Mouse (Mus musculus) kidney, postnatal 0 days (tissue): Measurements from ENCODE around the gene Gm3854. TPM values are rescaled to one million over a fixed set of nuclear protein-coding genes. Genes with fewer than 3 reads are reported as not detected.

ENCODE experiments used
- ATAC-seq: fragments of 200-750 bp; cut with Nextera tagmentation; replicated peaks from 2 replicates; pipeline ENCODE4 v1.8.0; 2017; ENCODE audit warnings: low read depth, moderate number of reproducible peaks, moderate TSS enrichment, moderate library complexity; ENCODE audit not compliant: low FRiP score
- DNase-seq: peaks from one replicate; pipeline ENCODE4 v3.0.0-alpha.2; 2016; ENCODE audit warnings: low spot score
- H3K27ac ChIP-seq: fragments of 300-500 bp; sonication (generic); 2 replicates; pipeline ENCODE4 v1.5.1; 2014; ENCODE audit warnings: mild to moderate bottlenecking
- H3K27me3 ChIP-seq: fragments of 300-500 bp; sonication (generic); 2 replicates; pipeline ENCODE4 v1.6.1; 2014; ENCODE audit warnings: low read length, mixed read lengths; ENCODE audit not compliant: insufficient read depth
- H3K36me3 ChIP-seq: fragments of 300-500 bp; sonication (generic); 2 replicates; pipeline ENCODE4 v1.6.1; 2014; ENCODE audit warnings: low read length, mixed read lengths; ENCODE audit not compliant: insufficient read depth
- H3K4me1 ChIP-seq: fragments of 300-500 bp; sonication (generic); replicated peaks from 2 replicates; pipeline ENCODE4 v1.6.1; 2014; ENCODE audit warnings: antibody characterized with exemption, low read length, mixed read lengths; ENCODE audit not compliant: insufficient read depth
- H3K4me2 ChIP-seq: fragments of 300-500 bp; sonication (generic); 2 replicates; pipeline ENCODE4 v1.6.1; 2014; ENCODE audit warnings: mild to moderate bottlenecking, low read length, moderate library complexity, mixed read lengths
- H3K4me3 ChIP-seq: fragments of 300-500 bp; sonication (generic); replicated peaks from 2 replicates; pipeline ENCODE4 v1.5.1; 2014; ENCODE audit warnings: low read depth, low read length
- H3K9ac ChIP-seq: fragments of 300-500 bp; sonication (generic); 2 replicates; pipeline ENCODE4 v1.6.1; 2014; ENCODE audit warnings: low read depth, low read length
- H3K9me3 ChIP-seq: fragments of 300-500 bp; sonication (generic); replicated peaks from 2 replicates; pipeline ENCODE4 v1.6.1; 2016; ENCODE audit warnings: low read length, inconsistent platforms, mixed read lengths
- CTCF ChIP-seq: IDR thresholded peaks from 2 replicates; pipeline ENCODE4 v1.5.1; 2016; ENCODE audit warnings: antibody characterized with exemption, low read depth, mild to moderate bottlenecking, moderate library complexity
- WGBS: fragments of 180-500 bp; shearing (Covaris S2); extraction: QIAGEN DNeasy Blood & Tissue Kit; methylation state at CpG from one replicate; pipeline ENCODE4 v1.1.7; 2014; 5-methylcytosine and 5-hydroxymethylcytosine counted together
- polyA plus RNA-seq: library from polyadenylated mRNA; unstranded; fragments of >200 nt; fragmentation: Nextera tagmentation; extraction: Ambion mirVana; gene quantifications from 2 replicates; pipeline ENCODE4 v1.2.1, GENCODE M21; 2015

Gene Gm3854
- polyA plus RNA-seq, 1 experiment from 2014 or later, result 0.39 TPM

- DNase-seq (peak; percentile 97), ATAC-seq (peak; percentile 98)
- Histone ChIP-seq H3K36me3 (no peaks in the 10 kb centered on the region), H3K4me1 (0 out of 2 replicates have a peak, but pooled peaks cover 3% of the 10 kb centered on the region), H3K4me2 (peak within 1 kb of the TSS; percentile 62), H3K4me3 (peak within 1 kb of the TSS; percentile 50), H3K9me3 (no peaks in the 10 kb centered on the region), H3K27ac (no peak within 1 kb of the TSS), H3K27me3 (no peaks in the 10 kb centered on the region), H3K9ac (peak within 1 kb of the TSS; percentile 54)
- peak; percentile 41; the same call in 1 of the 2 replicates for TF ChIP-seq CTCF
- under 1% methylated on average over 28 of the region's 28 CpGs for WGBS
Measured at GRCm38 (mm10) chr7:6383044-6383455, 39.5 kb downstream of the Gm3854 start, which contains the start of gene Zfp28. TSS of gene Zfp28 (plus strand) at chr7:6383295.

- Histone ChIP-seq H3K36me3 (no peaks in the 10 kb centered on the region), H3K4me2 (peak overlapping the region; percentile 62), H3K9me3 (no peaks in the 10 kb centered on the region), H3K4me3 (peak overlapping the region; percentile 50; the same call in 1 of the 2 replicates), H3K9ac (no peak overlapping the region), H3K27ac (no peak overlapping the region), H3K4me1 (0 out of 2 replicates have a peak, but pooled peaks cover 3% of the 10 kb centered on the region), H3K27me3 (no peaks in the 10 kb centered on the region)
- 60% methylated on average over 8 of the region's 8 CpGs for WGBS
- no peak for DNase-seq
- ATAC-seq, result no peak
- no peak for TF ChIP-seq CTCF
Measured at GRCm38 (mm10) chr7:6384011-6384410, 40.5 kb downstream of the Gm3854 start.

- ATAC-seq, result no peak
- WGBS, result 96% methylated on average over 8 of the region's 8 CpGs
- no peak overlapping the region for H3K4me2 ChIP-seq
- no peak overlapping the region for H3K4me3 ChIP-seq
- H3K27ac ChIP-seq, result no peak overlapping the region
- TF ChIP-seq CTCF, result no peak
- no peaks in the 10 kb centered on the region for H3K9me3 ChIP-seq
- no peak for DNase-seq
- H3K27me3 ChIP-seq, result no peaks in the 10 kb centered on the region
- H3K4me1 ChIP-seq, result 0 out of 2 replicates have a peak, but pooled peaks cover 3% of the 10 kb centered on the region
- H3K9ac ChIP-seq, result no peak overlapping the region
- 0 out of 2 replicates have a peak, but pooled peaks cover 10% of the 10 kb centered on the region for H3K36me3 ChIP-seq
Measured at GRCm38 (mm10) chr7:6386995-6387394, 43.4 kb downstream of the Gm3854 start.

GRCm38 (mm10) chr7:6388971-6389370 lies 45.4 kb downstream of the Gm3854 start:
- DNase-seq (no peak), ATAC-seq (no peak)
- Histone ChIP-seq H3K9me3 (no peaks in the 10 kb centered on the region), H3K36me3 (peaks cover 19% of the 10 kb centered on the region), H3K4me1 (no peaks in the 10 kb centered on the region), H3K9ac (no peak overlapping the region), H3K27ac (no peak overlapping the region), H3K4me3 (no peak overlapping the region), H3K4me2 (no peak overlapping the region), H3K27me3 (no peaks in the 10 kb centered on the region)
- no peak for TF ChIP-seq CTCF
- 85% methylated on average over 5 of the region's 5 CpGs for WGBS

- H3K4me2 ChIP-seq, result no peak overlapping the region
- H3K9me3 ChIP-seq, result no peaks in the 10 kb centered on the region
- no peak overlapping the region for H3K4me3 ChIP-seq
- ATAC-seq (no peak), DNase-seq (no peak)
- peaks cover 23% of the 10 kb centered on the region for H3K36me3 ChIP-seq
- no peaks in the 10 kb centered on the region for H3K27me3 ChIP-seq
- 74% methylated on average over 5 of the region's 5 CpGs for WGBS
- H3K4me1 ChIP-seq, result no peaks in the 10 kb centered on the region
- H3K27ac ChIP-seq, result no peak overlapping the region
- TF ChIP-seq CTCF, result no peak
- H3K9ac ChIP-seq, result no peak overlapping the region
Measured at GRCm38 (mm10) chr7:6389449-6389848, 45.9 kb downstream of the Gm3854 start.

- peak; percentile 60 for DNase-seq
- Histone ChIP-seq H3K4me3 (peak within 1 kb of the TSS; percentile 45), H3K9me3 (no peaks in the 10 kb centered on the region), H3K27ac (no peak within 1 kb of the TSS), H3K9ac (peak within 1 kb of the TSS; percentile 53; the same call in 1 of the 2 replicates), H3K4me1 (no peaks in the 10 kb centered on the region), H3K36me3 (0 out of 2 replicates have a peak, but pooled peaks cover 5% of the 10 kb centered on the region), H3K4me2 (peak within 1 kb of the TSS; percentile 70), H3K27me3 (no peaks in the 10 kb centered on the region)
- ATAC-seq, result peak; percentile 54; the same call in 1 of the 2 replicates
- TF ChIP-seq CTCF, result no peak
- 25% methylated on average over 25 of the region's 25 CpGs for WGBS
Measured at GRCm38 (mm10) chr7:6397996-6398975, 54.7 kb downstream of the Gm3854 start, which contains the start of gene Smim17. TSS of gene Smim17 (plus strand) at chr7:6398715.

Other genes starting within 250 kb of the Gm3854 start
- 60.1 and 72.0 TPM in 2 replicates for gene Zfp787, start 187.8 kb upstream of the Gm3854 start, polyA plus RNA-seq
- gene Zfp444, start 171.5 kb upstream of the Gm3854 start, polyA plus RNA-seq, result 66.2 and 66.3 TPM in 2 replicates
- not detected in 2 replicates for gene Galp, start 146.7 kb upstream of the Gm3854 start, polyA plus RNA-seq
- gene Zscan5b, start 121.5 kb upstream of the Gm3854 start, polyA plus RNA-seq, result not detected in 2 replicates
- gene Epp13, start 91.0 kb upstream of the Gm3854 start, polyA plus RNA-seq, result not detected in 2 replicates
- gene Zfp667, start 57.2 kb upstream of the Gm3854 start, polyA plus RNA-seq, result 4.8 and 4.9 TPM in 2 replicates
- 3.2 and 4.2 TPM in 2 replicates for gene Zfp583, start 12.5 kb upstream of the Gm3854 start, polyA plus RNA-seq
- gene Zfp78, start 19.5 kb downstream of the Gm3854 start, polyA plus RNA-seq, result 1.4 and 2.0 TPM in 2 replicates
- 6.2 and 7.4 TPM in 2 replicates for gene Zfp28, start 39.5 kb downstream of the Gm3854 start, polyA plus RNA-seq
- not detected in 2 replicates for gene Smim17, start 55.0 kb downstream of the Gm3854 start, polyA plus RNA-seq
- gene Gm20715, start 66.5 kb downstream of the Gm3854 start, polyA plus RNA-seq, result not detected in 2 replicates
- not detected in 2 replicates for gene Olfr1344, start 94.9 kb downstream of the Gm3854 start, polyA plus RNA-seq
- gene Olfr1336, start 112.4 kb downstream of the Gm3854 start, polyA plus RNA-seq, result not detected in 2 replicates
- gene Olfr1346, start 123.3 kb downstream of the Gm3854 start, polyA plus RNA-seq, result not detected in 2 replicates
- gene Olfr5, start 143.2 kb downstream of the Gm3854 start, polyA plus RNA-seq, result not detected in 2 replicates
- gene Olfr1347, start 156.0 kb downstream of the Gm3854 start, polyA plus RNA-seq, result not detected in 2 replicates
- not detected in 2 replicates for gene Olfr1348, start 165.0 kb downstream of the Gm3854 start, polyA plus RNA-seq
- gene Olfr1349, start 179.2 kb downstream of the Gm3854 start, polyA plus RNA-seq, result not detected in 2 replicates
- gene Olfr1350, start 221.1 kb downstream of the Gm3854 start, polyA plus RNA-seq, result not detected in 2 replicates